Mouse (Mus musculus): Measurements from ENCODE around the gene Prss53.

- TF ChIP-seq CHD1 (IDR thresholded peaks at IDR 0.05; ENCODE audit: low read depth, low read length), result no peak
- no peak for TF ChIP-seq SMC3 (IDR thresholded peaks at IDR 0.05; ENCODE audit: low read depth, low read length)
- TF ChIP-seq ZNF384 (IDR thresholded peaks at IDR 0.05; ENCODE audit: low read depth, low read length), result no peak
- TF ChIP-seq POLR2A (IDR thresholded peaks at IDR 0.05; ENCODE audit: control insufficient read depth in 1 of 2, insufficient read depth in 1 of 2, low read depth in 1 of 2, low read length in 2 of 2, poor library complexity in 1 of 2), result no peak
- no peak for TF ChIP-seq NRF1 (IDR thresholded peaks at IDR 0.05; ENCODE audit: insufficient read depth, low read depth, low read length, poor library complexity, severe bottlenecking)
- no peak for TF ChIP-seq CTCF (IDR thresholded peaks at IDR 0.05 in 2 of 3, conservative IDR thresholded peaks at IDR 0.05 in 1 of 3; ENCODE audit: control insufficient read depth in 1 of 3, insufficient read depth in 1 of 3, low read depth in 2 of 3, low read length in 3 of 3, poor library complexity in 1 of 3, severe bottlenecking in 1 of 3)
- TF ChIP-seq NELFE (IDR thresholded peaks at IDR 0.05; ENCODE audit: low read depth, low read length), result no peak
Measured at GRCm38 (mm10) chr7:127866434-127866833, 24.3 kb downstream of the Prss53 start.

All from MEL (cell line).